In the genomic region with DNA sequence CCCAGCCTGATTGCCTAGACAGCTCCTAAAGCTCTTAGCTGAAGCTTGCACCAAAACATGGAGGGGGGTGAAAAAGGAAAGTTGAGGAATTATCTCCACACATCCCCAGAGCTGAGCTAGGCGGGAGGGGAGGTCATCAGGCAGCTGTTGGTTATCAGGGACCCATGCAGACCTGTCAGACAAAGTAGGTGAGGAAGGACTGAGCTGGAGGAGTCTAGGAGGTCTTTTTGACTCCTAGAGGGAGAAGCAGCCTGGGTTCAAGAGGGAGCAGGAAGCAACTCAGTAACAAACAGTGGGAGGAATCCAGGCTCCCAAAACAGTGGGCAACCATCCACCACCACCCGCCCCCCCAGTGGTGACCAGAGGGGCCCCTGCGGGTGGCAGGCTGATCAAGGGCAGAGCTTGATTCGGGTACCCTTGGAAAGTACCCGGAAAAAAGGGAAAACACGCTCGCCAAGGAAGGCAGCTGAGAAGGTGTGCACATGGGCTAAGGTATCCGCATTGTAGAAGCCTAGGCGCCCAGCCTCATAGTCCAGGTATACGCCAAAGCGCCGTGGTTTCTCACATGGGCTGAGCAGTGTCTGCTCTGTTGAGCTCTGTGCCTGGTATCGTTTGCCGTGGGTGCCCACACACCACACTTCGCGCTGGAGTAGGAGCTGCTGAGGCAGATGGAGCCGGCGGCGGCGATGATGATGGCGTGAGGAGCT, we compare ENCODE assay signal across 8 mouse cellular contexts. TPM values are rescaled to one million over a fixed set of nuclear protein-coding genes. Genes with fewer than 3 reads are reported as not detected.
DNase-seq lines count a peak whose midpoint lies in the region; ATAC-seq lines count a peak whose summit lies in the region.

No protein-coding gene starts in this region.

- H3K9me3 ChIP-seq in heart, embryonic 15.5 days (replicated peaks), result no peaks in the 10 kb centered on the region
- no peaks in the 10 kb centered on the region for H3K9me3 ChIP-seq in embryonic facial prominence, embryonic 11.5 days (replicated peaks; ENCODE audit: control insufficient read depth, low read length)
- H3K9me3 ChIP-seq in midbrain, embryonic 16.5 days (replicated peaks; ENCODE audit: control insufficient read depth, low read length, poor library complexity, severe bottlenecking), result no peaks in the 10 kb centered on the region

- peaks cover 95% of the 10 kb centered on the region for H3K36me3 ChIP-seq in heart, embryonic 15.5 days
- H3K36me3 ChIP-seq in embryonic facial prominence, embryonic 11.5 days (replicated peaks; ENCODE audit: control insufficient read depth, insufficient read depth, low read depth, low read length), result peaks cover 28% of the 10 kb centered on the region
- H3K36me3 ChIP-seq in midbrain, embryonic 16.5 days (ENCODE audit: control insufficient read depth, insufficient read depth, low read length), result peaks cover 55% of the 10 kb centered on the region

- ATAC-seq in heart, embryonic 15.5 days (replicated peaks; ENCODE audit: insufficient number of reproducible peaks, insufficient read depth, low FRiP score, low read depth), result 0 out of 2 replicates have a peak, but pooled peaks have one; percentile 2
- ATAC-seq in embryonic facial prominence, embryonic 11.5 days (replicated peaks; ENCODE audit: insufficient number of reproducible peaks, low FRiP score, low TSS enrichment, low read depth), result peak; percentile 46; the same call in 1 of the 2 replicates
- peak; percentile 36; the same call in 1 of the 2 replicates for ATAC-seq in midbrain, embryonic 16.5 days

- H3K4me2 ChIP-seq in heart, embryonic 15.5 days, result no peak overlapping the region
- H3K4me2 ChIP-seq in embryonic facial prominence, embryonic 11.5 days (ENCODE audit: low read depth, low read length), result no peak overlapping the region
- H3K4me2 ChIP-seq in midbrain, embryonic 16.5 days (ENCODE audit: low read length), result no peak overlapping the region

- no peak overlapping the region for H3K27ac ChIP-seq in heart, embryonic 15.5 days
- H3K27ac ChIP-seq in embryonic facial prominence, embryonic 11.5 days (replicated peaks; ENCODE audit: low read depth, low read length), result no peak overlapping the region
- no peak overlapping the region for H3K27ac ChIP-seq in midbrain, embryonic 16.5 days (ENCODE audit: low read length)

- peaks cover 9% of the 10 kb centered on the region for H3K4me1 ChIP-seq in heart, embryonic 15.5 days (replicated peaks)
- no peaks in the 10 kb centered on the region; the same call in 1 of the 2 replicates for H3K4me1 ChIP-seq in embryonic facial prominence, embryonic 11.5 days (ENCODE audit: control insufficient read depth, insufficient read depth, low read length)
- H3K4me1 ChIP-seq in midbrain, embryonic 16.5 days (ENCODE audit: control insufficient read depth, insufficient read depth, low read length), result peaks cover 7% of the 10 kb centered on the region

- no peaks in the 10 kb centered on the region for H3K27me3 ChIP-seq in heart, embryonic 15.5 days
- no peaks in the 10 kb centered on the region for H3K27me3 ChIP-seq in embryonic facial prominence, embryonic 11.5 days (ENCODE audit: control insufficient read depth, insufficient read depth, low read length)
- H3K27me3 ChIP-seq in midbrain, embryonic 16.5 days (ENCODE audit: control insufficient read depth, insufficient read depth, low read depth, low read length), result no peaks in the 10 kb centered on the region

- no peak overlapping the region for H3K4me3 ChIP-seq in heart, embryonic 15.5 days
- no peak overlapping the region for H3K4me3 ChIP-seq in embryonic facial prominence, embryonic 11.5 days (ENCODE audit: low read depth, low read length)
- no peak overlapping the region for H3K4me3 ChIP-seq in midbrain, embryonic 16.5 days (ENCODE audit: low read depth, low read length)

- H3K9ac ChIP-seq in heart, embryonic 15.5 days, result no peak overlapping the region
- H3K9ac ChIP-seq in embryonic facial prominence, embryonic 11.5 days (replicated peaks; ENCODE audit: low read length), result no peak overlapping the region
- no peak overlapping the region for H3K9ac ChIP-seq in midbrain, embryonic 16.5 days (ENCODE audit: low read depth, low read length)

- DNase-seq in heart, adult 18-20 months, result no peak
- no peak for DNase-seq in embryonic facial prominence, embryonic 11.5 days (ENCODE audit: low spot score)
- peak; percentile 67 for DNase-seq in layer of hippocampus, adult 9-11 months
- no peak for DNase-seq in urinary bladder, postnatal 14 days (ENCODE audit: low spot score)
- no peak for DNase-seq in adipocyte (ENCODE audit: low spot score)
- no peak for DNase-seq in kidney, adult 18-20 months

- 59% methylated on average over 21 of the region's 21 CpGs for WGBS in heart, embryonic 15.5 days
- WGBS in embryonic facial prominence, embryonic 11.5 days, result 59% methylated on average over 21 of the region's 21 CpGs
- 69% methylated on average over 21 of the region's 21 CpGs for WGBS in midbrain, embryonic 16.5 days

RNA-seq across cellular contexts. Expression of a gene that starts 6.9 kb away (rescaled TPM):
- polyA plus RNA-seq in heart, embryonic 15.5 days (2015; fragmentation: Nextera tagmentation; extraction: Ambion mirVana), result 338 and 387 TPM in 2 replicates
- total RNA-seq in heart, adult 18-20 months (2021), result 100 to 1,000 TPM; 394 to 434 TPM
- 755 and 775 TPM in 2 replicates for polyA plus RNA-seq in embryonic facial prominence, embryonic 11.5 days (2014; fragmentation: Nextera tagmentation; extraction: Ambion mirVana)
- 347 and 351 TPM in 2 replicates for polyA plus RNA-seq in midbrain, embryonic 16.5 days (2015; fragmentation: Nextera tagmentation; extraction: Ambion mirVana)

RNA-seq across cellular contexts. Expression of a gene that starts 10.1 kb away (rescaled TPM):
- 4.3 TPM in 2 replicates for polyA plus RNA-seq in heart, embryonic 15.5 days (2015; fragmentation: Nextera tagmentation; extraction: Ambion mirVana)
- 10 to 100 TPM; 18.9 to 20.0 TPM for total RNA-seq in heart, adult 18-20 months (2021)
- 3.2 and 3.8 TPM in 2 replicates for polyA plus RNA-seq in embryonic facial prominence, embryonic 11.5 days (2014; fragmentation: Nextera tagmentation; extraction: Ambion mirVana)
- 6.7 and 6.9 TPM in 2 replicates for polyA plus RNA-seq in midbrain, embryonic 16.5 days (2015; fragmentation: Nextera tagmentation; extraction: Ambion mirVana)

RNA-seq across cellular contexts. Expression of a gene that starts 18.9 kb away (rescaled TPM):
- polyA plus RNA-seq in heart, embryonic 15.5 days (2015; fragmentation: Nextera tagmentation; extraction: Ambion mirVana), result 0.75 and 0.84 TPM in 2 replicates
- 10 to 100 TPM; 13.2 to 13.7 TPM for total RNA-seq in heart, adult 18-20 months (2021)
- 0.27 and 0.33 TPM in 2 replicates for polyA plus RNA-seq in embryonic facial prominence, embryonic 11.5 days (2014; fragmentation: Nextera tagmentation; extraction: Ambion mirVana)
- polyA plus RNA-seq in midbrain, embryonic 16.5 days (2015; fragmentation: Nextera tagmentation; extraction: Ambion mirVana), result 1.8 and 3.6 TPM in 2 replicates

RNA-seq across cellular contexts. Expression of a gene that starts 19.4 kb away (rescaled TPM):
- 3.2 and 3.7 TPM in 2 replicates for polyA plus RNA-seq in heart, embryonic 15.5 days (2015; fragmentation: Nextera tagmentation; extraction: Ambion mirVana)
- 1 to 10 TPM; 2.4 to 2.8 TPM for total RNA-seq in heart, adult 18-20 months (2021)
- polyA plus RNA-seq in embryonic facial prominence, embryonic 11.5 days (2014; fragmentation: Nextera tagmentation; extraction: Ambion mirVana), result 7.7 and 14.0 TPM in 2 replicates
- polyA plus RNA-seq in midbrain, embryonic 16.5 days (2015; fragmentation: Nextera tagmentation; extraction: Ambion mirVana), result 1.3 and 1.8 TPM in 2 replicates
